Mouse (Mus musculus): ENCODE data around the gene Lrriq1. TPM values are rescaled to one million over a fixed set of nuclear protein-coding genes. Genes with fewer than 3 reads are reported as not detected.

Gene Lrriq1
- polyA plus RNA-seq (2012; rRNA removed; ENCODE audit: low replicate concordance): not detected in 2 replicates

DNA sequence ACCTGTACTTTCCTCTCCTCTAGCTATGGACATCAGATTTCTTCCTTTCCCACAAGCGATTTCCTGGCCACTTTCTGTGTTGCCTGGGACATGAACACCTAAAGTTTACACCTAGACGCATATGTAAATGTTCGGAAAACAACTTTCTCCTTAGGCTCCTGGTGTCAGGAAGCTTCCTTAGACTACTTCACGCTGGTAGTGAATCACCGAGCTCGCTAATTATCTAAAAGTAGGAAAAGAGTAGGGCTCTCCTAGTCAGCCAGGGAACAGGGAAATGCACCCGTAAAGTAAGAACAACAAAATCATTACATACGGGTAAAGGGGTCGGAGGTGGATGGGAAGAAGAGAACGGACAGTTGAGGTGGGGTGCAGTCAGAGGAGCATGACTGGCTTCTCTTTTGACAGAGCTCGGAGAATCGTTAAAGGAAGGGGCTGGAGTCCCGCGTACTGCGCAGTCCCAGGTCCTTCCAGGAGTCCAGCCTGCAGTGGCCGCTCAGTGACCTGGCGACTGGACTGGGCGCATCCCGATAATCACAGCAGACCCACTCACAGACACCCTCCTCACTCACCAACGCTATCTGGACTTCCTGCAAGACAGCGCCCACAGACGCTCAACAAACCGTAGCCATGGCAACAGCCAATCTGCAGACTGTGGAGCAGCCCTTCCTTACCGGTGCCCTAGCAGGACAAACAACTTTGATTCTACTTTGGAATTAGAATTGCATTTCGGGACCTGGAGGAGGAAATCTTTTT is at the start of gene Lrriq1:
Gene Lrriq1 (minus strand): TSS at position 616 of the 753 bp plus-strand sequence.

GRCm38 (mm10) chr10:103029730-103030490 is 206.2 kb downstream of the Lrriq1 start, which contains the start of gene Alx1:
Gene Alx1, minus strand, starts transcription at chr10:103030215.

Other genes with a start within 250 kb of the Lrriq1 start
- gene Alx1, start 206.1 kb downstream of the Lrriq1 start, polyA plus RNA-seq (2012; rRNA removed; ENCODE audit: low replicate concordance): 0.07 TPM in 1 of 2 replicates, not detected in the other
- 0.26 and 0.42 TPM in 2 replicates for gene Slc6a15, start 131.5 kb upstream of the Lrriq1 start, polyA plus RNA-seq (2012; rRNA removed; ENCODE audit: low replicate concordance)

All from mammary gland, adult 2 months (tissue).